Mouse (Mus musculus) kidney, embryonic 15.5 days (tissue): ENCODE measurements around the gene Col25a1. TPM values are rescaled to one million over a fixed set of nuclear protein-coding genes. Genes with fewer than 3 reads are reported as not detected.

Experiments
- ATAC-seq: fragments of 200-750 bp; cut with Nextera tagmentation; replicated peaks from 2 replicates; pipeline ENCODE4 v1.8.0; 2017; ENCODE audit warnings: moderate TSS enrichment; ENCODE audit not compliant: low FRiP score
- H3K27ac ChIP-seq: fragments of 300-500 bp; sonication (generic); 2 replicates; pipeline ENCODE4 v1.5.1; 2015; ENCODE audit warnings: mild to moderate bottlenecking, inconsistent platforms
- H3K27me3 ChIP-seq: fragments of 300-500 bp; sonication (generic); 2 replicates; pipeline ENCODE4 v1.6.1; 2015; ENCODE audit warnings: inconsistent platforms
- H3K36me3 ChIP-seq: fragments of 300-500 bp; sonication (generic); 2 replicates; pipeline ENCODE4 v1.6.1; 2015; ENCODE audit warnings: inconsistent platforms
- H3K4me1 ChIP-seq: fragments of 300-500 bp; sonication (generic); 2 replicates; pipeline ENCODE4 v1.6.1; 2015; ENCODE audit warnings: inconsistent platforms
- H3K4me2 ChIP-seq: fragments of 300-500 bp; sonication (generic); 2 replicates; pipeline ENCODE4 v1.6.1; 2015; ENCODE audit warnings: moderate library complexity, mild to moderate bottlenecking, inconsistent platforms
- H3K4me3 ChIP-seq: fragments of 300-500 bp; sonication (generic); replicated peaks from 2 replicates; pipeline ENCODE4 v1.5.1; 2015; ENCODE audit warnings: mild to moderate bottlenecking, inconsistent platforms
- H3K9ac ChIP-seq: fragments of 300-500 bp; sonication (generic); 2 replicates; pipeline ENCODE4 v1.6.1; 2015; ENCODE audit warnings: mild to moderate bottlenecking, inconsistent platforms
- H3K9me3 ChIP-seq: fragments of 300-500 bp; sonication (generic); replicated peaks from 2 replicates; pipeline ENCODE4 v1.6.1; 2016; ENCODE audit warnings: inconsistent platforms
- WGBS: fragments of 180-500 bp; shearing (Covaris S2); methylation state at CpG from one replicate; pipeline ENCODE4 v1.1.7; 2015; ENCODE audit warnings: mixed read lengths; 5-methylcytosine and 5-hydroxymethylcytosine counted together
- polyA plus RNA-seq: library from polyadenylated mRNA; unstranded; fragments of >200 nt; fragmentation: Nextera tagmentation; extraction: Ambion mirVana; gene quantifications from 2 replicates; pipeline ENCODE4 v1.2.1, GENCODE M21; 2015

The Col25a1 gene
- polyA plus RNA-seq, 1 experiment from 2014 or later: 5.4 TPM

DNA sequence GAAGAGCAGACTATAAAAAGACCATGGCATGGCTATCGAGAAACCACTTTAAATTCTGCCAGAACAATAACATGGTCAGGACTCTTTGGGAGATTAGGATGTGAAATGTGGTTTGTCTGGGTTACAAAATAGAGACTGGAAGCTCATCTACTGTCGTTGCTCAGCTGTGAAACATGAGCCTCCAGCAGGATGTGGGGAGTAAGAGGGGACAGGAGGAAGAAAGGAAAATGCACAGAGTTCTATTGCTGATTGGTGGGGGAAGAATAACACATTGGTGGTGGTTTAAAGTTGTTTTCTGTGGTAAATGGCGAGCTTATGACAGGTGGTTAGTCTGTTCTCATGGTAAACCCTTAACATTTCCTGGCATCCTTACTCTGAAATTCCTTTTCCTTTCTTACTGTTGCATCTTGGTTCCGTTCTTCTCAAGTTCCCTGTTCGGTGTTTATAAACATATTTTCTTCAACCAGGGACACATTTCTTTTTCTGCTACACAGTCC is 87.0 kb downstream of the Col25a1 start:
- H3K27ac ChIP-seq: no peak overlapping the region
- H3K9me3 ChIP-seq: no peaks in the 10 kb centered on the region
- WGBS: 63% methylated on average over 5 of the region's 5 CpGs
- H3K4me1 ChIP-seq: no peaks in the 10 kb centered on the region
- no peak for ATAC-seq
- H3K4me2 ChIP-seq: no peak overlapping the region
- no peaks in the 10 kb centered on the region for H3K27me3 ChIP-seq
- H3K4me3 ChIP-seq: no peak overlapping the region
- no peaks in the 10 kb centered on the region for H3K36me3 ChIP-seq
- no peak overlapping the region for H3K9ac ChIP-seq

DNA sequence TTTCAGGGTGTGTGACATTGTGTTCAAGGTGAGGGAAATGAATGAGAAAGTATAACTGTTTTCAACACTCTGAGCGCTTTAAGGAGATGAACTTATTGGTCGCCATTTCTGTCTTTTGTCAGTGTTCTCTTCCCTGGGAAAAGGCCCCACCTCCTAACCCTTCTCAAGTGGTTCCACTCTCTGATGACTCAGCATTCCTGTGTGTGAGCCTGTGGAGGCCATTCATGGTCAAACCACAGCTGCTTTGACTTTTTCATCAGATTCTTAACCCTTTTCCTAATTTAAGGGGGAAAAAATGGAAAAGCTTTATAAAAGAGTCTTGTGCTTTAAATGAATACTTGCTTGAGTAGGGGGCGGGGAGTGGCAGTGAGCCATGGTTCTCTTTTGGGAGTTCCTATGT is 89.5 kb downstream of the Col25a1 start:
- 0 out of 2 replicates have a peak, but pooled peaks cover 5% of the 10 kb centered on the region for H3K9me3 ChIP-seq
- no peaks in the 10 kb centered on the region for H3K4me1 ChIP-seq
- no peak for ATAC-seq
- no peaks in the 10 kb centered on the region for H3K36me3 ChIP-seq
- H3K4me3 ChIP-seq: no peak overlapping the region
- no peaks in the 10 kb centered on the region for H3K27me3 ChIP-seq
- WGBS: 96% methylated on average over 3 of the region's 3 CpGs
- no peak overlapping the region for H3K27ac ChIP-seq
- H3K4me2 ChIP-seq: no peak overlapping the region
- no peak overlapping the region for H3K9ac ChIP-seq

DNA sequence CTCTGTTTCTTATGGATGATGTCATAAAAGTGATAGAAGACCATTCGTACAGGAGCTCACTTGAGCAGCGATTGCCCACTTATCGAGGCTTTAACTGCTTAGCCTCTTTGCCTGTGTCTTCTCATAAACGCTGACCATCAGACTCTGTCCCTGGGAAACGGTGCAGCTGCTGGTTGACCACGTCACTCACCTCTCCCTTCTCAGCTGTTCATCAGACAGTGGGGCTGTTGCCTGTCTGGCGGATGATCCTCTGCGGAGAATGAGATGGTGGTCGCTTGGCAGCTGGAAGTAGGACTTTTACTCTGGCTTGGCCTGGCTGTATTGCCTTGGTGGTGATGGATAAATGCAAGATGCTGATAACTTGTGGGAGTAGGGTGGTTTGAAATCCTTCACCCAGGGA is 96.9 kb downstream of the Col25a1 start:
- no peaks in the 10 kb centered on the region for H3K27me3 ChIP-seq
- ATAC-seq: no peak
- no peaks in the 10 kb centered on the region for H3K4me1 ChIP-seq
- H3K36me3 ChIP-seq: no peaks in the 10 kb centered on the region
- WGBS: 86% methylated on average over 9 of the region's 9 CpGs
- 0 out of 2 replicates have a peak, but pooled peaks cover 5% of the 10 kb centered on the region for H3K9me3 ChIP-seq
- H3K4me2 ChIP-seq: no peak overlapping the region
- H3K27ac ChIP-seq: no peak overlapping the region
- H3K9ac ChIP-seq: no peak overlapping the region
- H3K4me3 ChIP-seq: no peak overlapping the region

DNA sequence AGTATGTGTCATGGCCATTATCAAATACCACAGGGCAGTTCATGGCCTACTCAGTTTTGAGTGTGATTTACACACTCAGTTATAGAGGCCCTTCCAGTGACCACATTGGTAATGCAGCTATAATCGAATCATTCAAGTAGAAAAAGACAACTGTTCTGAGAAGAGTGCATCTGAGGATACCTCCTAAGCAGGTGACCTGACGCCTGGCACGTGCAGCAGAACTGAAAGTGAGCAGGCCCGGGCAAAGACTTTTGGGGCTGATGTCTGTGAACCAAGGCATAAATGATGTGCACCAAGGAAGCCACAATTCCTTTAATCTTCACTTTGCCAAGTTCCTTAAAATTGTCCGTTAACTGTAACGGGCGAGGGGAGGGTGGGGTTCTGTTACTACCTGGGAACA is 101.6 kb downstream of the Col25a1 start:
- Histone ChIP-seq H3K4me2 (no peak overlapping the region), H3K36me3 (no peaks in the 10 kb centered on the region), H3K27ac (no peak overlapping the region), H3K4me3 (no peak overlapping the region), H3K4me1 (no peaks in the 10 kb centered on the region), H3K9me3 (no peaks in the 10 kb centered on the region), H3K27me3 (no peaks in the 10 kb centered on the region), H3K9ac (no peak overlapping the region)
- ATAC-seq: no peak
- 95% methylated on average over 7 of the region's 7 CpGs for WGBS

DNA sequence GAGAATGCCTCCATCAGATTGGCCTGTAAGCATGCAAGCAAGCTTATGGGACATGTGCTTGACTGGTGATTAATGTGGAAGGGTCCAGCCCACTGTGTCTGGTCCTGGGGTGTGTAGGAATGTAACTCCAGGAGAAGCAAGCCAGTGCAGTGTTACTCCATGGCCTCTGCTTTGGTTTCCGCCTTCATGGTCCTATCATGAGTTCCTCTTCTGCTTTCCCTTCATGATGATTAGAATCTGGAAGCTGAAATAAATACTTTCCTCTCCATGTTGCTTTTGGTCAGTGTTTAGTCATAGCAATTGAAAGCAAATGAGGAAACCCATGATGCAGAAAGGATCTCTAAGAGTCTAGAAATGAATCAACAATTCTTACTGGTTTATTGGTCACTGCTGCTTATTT is 103.9 kb downstream of the Col25a1 start:
- H3K36me3 ChIP-seq: no peaks in the 10 kb centered on the region
- no peak overlapping the region for H3K4me3 ChIP-seq
- WGBS: 91% methylated on average over 1 of the region's 1 CpGs
- no peaks in the 10 kb centered on the region for H3K27me3 ChIP-seq
- no peaks in the 10 kb centered on the region for H3K4me1 ChIP-seq
- no peaks in the 10 kb centered on the region for H3K9me3 ChIP-seq
- H3K9ac ChIP-seq: no peak overlapping the region
- ATAC-seq: no peak
- H3K4me2 ChIP-seq: no peak overlapping the region
- no peak overlapping the region for H3K27ac ChIP-seq

DNA sequence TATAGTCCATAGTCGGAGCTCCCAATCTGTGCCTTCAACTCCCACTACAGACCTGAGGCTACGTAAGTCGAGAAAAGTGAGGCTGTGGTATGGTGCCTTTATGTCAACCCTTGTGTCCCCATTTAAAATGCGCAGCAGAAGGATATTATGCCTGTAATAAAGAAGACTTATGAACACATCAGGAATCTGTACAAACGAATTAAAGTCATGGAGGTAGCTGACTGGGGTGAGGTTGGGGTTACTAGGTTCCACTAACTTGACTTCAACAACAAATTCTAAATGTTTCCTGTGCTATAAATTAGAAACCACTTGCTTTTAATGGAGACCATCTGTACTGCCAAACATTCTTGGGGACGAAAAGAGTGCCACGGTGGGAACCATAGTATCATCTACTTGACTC is 104.8 kb downstream of the Col25a1 start:
- WGBS: 34% methylated on average over 7 of the region's 7 CpGs
- Histone ChIP-seq H3K4me2 (no peak overlapping the region), H3K9ac (no peak overlapping the region), H3K27ac (no peak overlapping the region), H3K4me3 (no peak overlapping the region), H3K27me3 (no peaks in the 10 kb centered on the region), H3K36me3 (no peaks in the 10 kb centered on the region), H3K9me3 (no peaks in the 10 kb centered on the region), H3K4me1 (no peaks in the 10 kb centered on the region)
- ATAC-seq: no peak

DNA sequence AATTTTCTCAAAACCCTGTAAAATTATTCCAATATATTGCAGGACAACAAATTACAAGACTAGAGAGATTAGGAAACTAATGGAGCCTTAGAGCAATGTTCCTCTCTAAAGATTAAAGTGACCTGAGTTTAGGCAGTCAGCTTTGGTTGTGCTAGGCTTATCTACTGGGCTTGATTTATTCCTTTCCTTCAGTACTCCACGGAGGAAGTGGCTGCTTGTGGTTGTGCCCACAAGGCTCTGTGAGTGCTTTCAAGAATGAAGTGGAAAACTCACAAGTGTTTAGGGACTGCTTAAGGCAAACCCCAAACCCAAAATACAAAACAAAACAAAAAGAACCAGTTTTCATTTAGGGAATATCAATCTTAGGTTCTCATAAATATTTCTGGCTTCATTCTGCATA is 106.6 kb downstream of the Col25a1 start:
- no peak for ATAC-seq

DNA sequence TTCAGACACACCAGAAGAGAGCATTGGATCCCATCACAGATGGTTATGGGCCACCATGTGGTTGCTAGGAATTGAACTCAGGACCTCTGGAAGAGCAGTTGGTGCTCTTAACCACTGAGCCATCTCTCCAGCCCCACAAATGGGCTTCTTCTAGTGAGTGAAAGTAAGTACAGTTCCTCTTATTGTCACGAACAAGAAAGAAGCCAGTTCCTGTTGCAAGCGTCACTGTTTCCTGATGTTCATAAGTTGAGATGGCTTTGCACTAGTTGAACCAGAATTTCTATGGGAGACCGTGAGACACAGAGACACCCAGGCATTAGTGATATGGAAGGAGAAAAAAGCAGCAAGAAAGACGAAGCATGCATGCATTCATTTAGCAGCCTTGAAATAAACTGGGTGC is 110.6 kb downstream of the Col25a1 start:
- ATAC-seq: no peak
- no peaks in the 10 kb centered on the region for H3K36me3 ChIP-seq
- H3K27me3 ChIP-seq: no peaks in the 10 kb centered on the region
- 84% methylated on average over 4 of the region's 4 CpGs for WGBS
- peaks cover 5% of the 10 kb centered on the region; the same call in 1 of the 2 replicates for H3K4me1 ChIP-seq
- H3K27ac ChIP-seq: no peak overlapping the region
- no peak overlapping the region for H3K4me3 ChIP-seq
- H3K4me2 ChIP-seq: no peak overlapping the region
- H3K9ac ChIP-seq: no peak overlapping the region
- H3K9me3 ChIP-seq: no peaks in the 10 kb centered on the region

More for the DNA sequence above, 106.6 kb downstream of the Col25a1 start:
- H3K9me3 ChIP-seq: no peaks in the 10 kb centered on the region
- peaks cover 4% of the 10 kb centered on the region; the same call in 1 of the 2 replicates for H3K4me1 ChIP-seq
- no peak overlapping the region for H3K4me2 ChIP-seq
- H3K27me3 ChIP-seq: no peaks in the 10 kb centered on the region
- no peaks in the 10 kb centered on the region for H3K36me3 ChIP-seq
- H3K9ac ChIP-seq: no peak overlapping the region
- no peak overlapping the region for H3K4me3 ChIP-seq
- whole genome bisulfite sequencing: 20% methylated on average over 1 of the region's 1 CpGs
- H3K27ac ChIP-seq: no peak overlapping the region

DNA sequence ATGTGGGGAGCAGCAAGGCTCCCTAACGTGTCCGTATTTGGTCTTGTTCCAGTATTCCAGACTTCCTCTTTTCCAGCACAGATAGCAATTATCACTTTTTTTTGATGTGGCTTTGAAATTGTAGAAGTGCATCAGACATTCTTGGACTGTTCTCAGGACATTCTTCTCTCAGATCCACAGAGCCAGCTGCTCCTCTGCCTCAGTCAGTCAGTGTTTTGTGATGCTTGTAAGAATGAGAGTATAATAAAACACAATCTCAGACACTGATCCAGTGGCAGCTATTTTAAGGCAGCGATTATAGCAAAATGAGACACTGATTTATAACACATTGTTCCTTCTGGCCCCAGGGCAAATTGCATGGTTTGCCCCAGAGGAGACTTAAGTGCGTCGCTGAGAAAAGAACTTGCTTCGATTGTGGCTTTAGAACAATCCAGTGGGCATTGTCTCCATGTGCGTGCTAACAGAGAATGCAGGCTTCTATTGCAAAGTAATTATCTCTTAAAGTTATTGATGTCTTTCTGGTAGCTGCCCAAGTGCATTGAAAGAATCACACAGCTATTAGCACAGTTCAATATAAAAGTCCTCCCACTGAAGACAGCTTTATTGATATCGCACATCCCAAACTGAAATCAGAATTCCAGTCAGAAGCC is 111.5 kb downstream of the Col25a1 start:
- H3K9me3 ChIP-seq: no peaks in the 10 kb centered on the region
- no peak overlapping the region for H3K9ac ChIP-seq
- no peak for ATAC-seq
- H3K4me2 ChIP-seq: no peak overlapping the region
- H3K27me3 ChIP-seq: no peaks in the 10 kb centered on the region
- H3K4me3 ChIP-seq: no peak overlapping the region
- WGBS: 58% methylated on average over 8 of the region's 8 CpGs
- H3K36me3 ChIP-seq: no peaks in the 10 kb centered on the region
- H3K27ac ChIP-seq: no peak overlapping the region
- H3K4me1 ChIP-seq: peaks cover 5% of the 10 kb centered on the region; the same call in 1 of the 2 replicates

DNA sequence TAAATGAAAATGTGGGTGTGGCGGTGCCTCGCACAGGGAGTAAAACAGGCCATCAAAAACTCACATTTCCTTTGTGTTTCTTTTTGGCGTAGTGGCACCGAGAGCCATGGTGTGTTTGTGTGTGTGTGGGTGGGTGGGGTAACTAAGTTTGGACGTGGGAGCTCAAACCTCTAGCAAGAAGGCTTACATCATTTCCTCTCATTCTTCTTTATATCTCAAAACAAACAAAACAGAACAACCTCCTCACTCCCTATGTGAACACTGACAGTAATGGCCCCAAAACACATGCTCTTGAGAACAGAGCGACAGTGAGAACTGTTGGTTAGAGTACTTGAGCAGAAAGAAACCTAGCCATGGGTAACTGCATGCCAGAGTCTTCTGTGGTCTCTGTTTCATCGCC is 121.1 kb downstream of the Col25a1 start:
- Histone ChIP-seq H3K9me3 (no peaks in the 10 kb centered on the region), H3K27me3 (no peaks in the 10 kb centered on the region), H3K4me2 (no peak overlapping the region), H3K27ac (no peak overlapping the region), H3K36me3 (no peaks in the 10 kb centered on the region), H3K4me1 (no peaks in the 10 kb centered on the region), H3K4me3 (no peak overlapping the region), H3K9ac (no peak overlapping the region)
- no peak for ATAC-seq
- WGBS: 67% methylated on average over 7 of the region's 7 CpGs

DNA sequence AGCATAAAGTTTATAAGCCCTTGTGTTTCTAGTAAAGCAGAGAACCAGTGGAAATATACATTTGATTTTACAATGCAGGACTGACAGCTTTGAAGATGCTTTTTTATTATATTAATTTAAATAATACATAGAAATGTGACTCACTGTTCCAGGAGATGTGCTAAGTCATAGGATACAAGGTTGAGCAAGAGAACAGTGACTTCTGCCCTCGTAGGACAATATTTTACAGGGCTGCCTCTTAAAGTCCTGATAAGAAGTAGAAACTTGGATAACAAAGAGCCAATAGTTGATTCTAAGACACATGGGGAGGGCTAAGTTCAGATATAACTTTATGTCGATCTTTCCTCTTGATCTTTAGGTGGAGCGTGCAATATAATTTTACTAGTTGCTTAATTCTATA is 124.8 kb downstream of the Col25a1 start:
- no peak for ATAC-seq
- 85% methylated on average over 3 of the region's 3 CpGs for WGBS
- no peaks in the 10 kb centered on the region for H3K9me3 ChIP-seq

DNA sequence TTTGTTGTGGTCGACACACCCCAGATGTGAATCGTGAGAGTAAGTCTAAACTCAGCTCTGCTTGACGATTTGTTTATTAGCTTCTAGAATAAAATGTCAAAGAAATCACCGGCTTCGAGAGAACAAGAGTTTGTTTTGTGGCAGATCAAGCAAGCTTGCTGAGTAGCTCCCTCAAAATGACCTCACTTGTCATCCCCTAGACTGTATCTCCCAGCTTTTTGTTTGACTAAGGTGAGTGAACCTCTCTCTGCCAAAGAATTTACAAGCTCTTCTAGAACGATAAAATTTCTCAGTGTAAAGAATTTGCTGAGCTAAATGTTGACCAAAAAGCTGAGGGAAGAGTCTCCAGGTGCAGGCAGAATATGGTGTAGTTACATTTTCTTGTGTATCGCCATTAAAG is 125.3 kb downstream of the Col25a1 start:
- no peak overlapping the region for H3K9ac ChIP-seq
- H3K4me1 ChIP-seq: no peaks in the 10 kb centered on the region
- no peaks in the 10 kb centered on the region for H3K9me3 ChIP-seq
- no peak overlapping the region for H3K27ac ChIP-seq
- H3K4me3 ChIP-seq: no peak overlapping the region
- no peaks in the 10 kb centered on the region for H3K36me3 ChIP-seq
- no peaks in the 10 kb centered on the region for H3K27me3 ChIP-seq
- no peak for ATAC-seq
- H3K4me2 ChIP-seq: no peak overlapping the region
- WGBS: 67% methylated on average over 7 of the region's 7 CpGs

More for the DNA sequence above, 124.8 kb downstream of the Col25a1 start:
- Histone ChIP-seq H3K9ac (no peak overlapping the region), H3K27me3 (no peaks in the 10 kb centered on the region), H3K27ac (no peak overlapping the region), H3K4me3 (no peak overlapping the region), H3K4me2 (no peak overlapping the region), H3K36me3 (no peaks in the 10 kb centered on the region), H3K4me1 (no peaks in the 10 kb centered on the region)

DNA sequence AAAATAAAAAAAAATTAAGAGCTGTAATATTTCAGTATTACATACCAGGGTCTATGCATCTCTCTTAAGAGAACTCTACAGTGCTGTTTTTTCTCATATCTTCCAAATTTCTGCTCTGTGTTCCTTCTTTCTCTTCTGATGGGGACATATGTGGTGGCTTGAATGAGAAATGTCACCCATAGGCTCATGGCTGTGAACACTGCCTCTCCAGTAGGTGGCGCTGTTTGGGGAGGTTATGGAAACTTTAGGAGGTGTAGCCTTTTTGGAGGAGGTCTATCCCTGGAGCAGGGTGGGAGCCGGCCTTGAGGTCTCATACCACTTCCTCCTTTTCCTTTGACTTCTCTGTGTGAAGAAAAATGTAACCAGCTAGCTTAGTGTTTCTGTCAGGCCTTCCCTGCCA is 128.4 kb downstream of the Col25a1 start:
- Histone ChIP-seq H3K27ac (peak overlapping the region; percentile 45; the same call in 1 of the 2 replicates), H3K9me3 (no peaks in the 10 kb centered on the region), H3K4me2 (no peak overlapping the region), H3K9ac (no peak overlapping the region), H3K4me3 (no peak overlapping the region), H3K36me3 (no peaks in the 10 kb centered on the region), H3K4me1 (peaks cover 4% of the 10 kb centered on the region; the same call in 1 of the 2 replicates), H3K27me3 (no peaks in the 10 kb centered on the region)
- 91% methylated on average over 2 of the region's 2 CpGs for WGBS
- ATAC-seq: no peak
